22 mouse cellular contexts compared by ENCODE assay signal in the genomic region with DNA sequence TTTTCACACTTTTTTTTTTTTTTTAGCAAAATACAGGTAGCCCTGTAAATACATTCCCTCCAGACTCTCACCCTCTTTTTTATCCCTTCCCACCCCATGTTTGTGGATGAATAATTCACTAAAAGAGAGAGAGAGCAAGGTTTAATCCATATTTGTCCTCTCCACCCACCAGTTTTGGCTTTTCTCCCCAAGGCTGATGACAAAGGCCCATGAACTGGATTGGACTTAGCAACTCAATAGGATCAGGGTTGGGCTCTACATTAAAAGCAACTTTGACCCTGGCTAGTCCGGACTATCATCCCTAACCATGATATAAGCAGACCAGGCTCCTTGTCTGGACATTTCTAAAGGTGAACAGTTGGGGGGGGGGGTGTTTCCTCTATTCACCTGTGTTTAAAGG. TPM values are rescaled to one million over a fixed set of nuclear protein-coding genes. Genes with fewer than 3 reads are reported as not detected.
A peak's percentile ranks its signal among the peaks of the same experiment; 100 is the strongest.
DNase-seq lines count a peak whose midpoint lies in the region; ATAC-seq and TF ChIP-seq lines count a peak whose summit lies in the region.
"Had no signal": no experiment of that assay in that cellular context is flagged by ENCODE, and none has a peak within 500 bp of the region (broad histone marks: within the 10 kb centered on the region; RNA-seq: fewer than 3 reads in every experiment).

No protein-coding gene starts in this region.

- no peak for TF ChIP-seq RAD21 in CH12.LX (IDR thresholded peaks at IDR 0.05; ENCODE audit: low read depth, low read length)

- H3K27ac ChIP-seq in liver, embryonic 16.5 days (ENCODE audit: low read length): no peak overlapping the region
- H3K27ac ChIP-seq in liver, embryonic 11.5 days (ENCODE audit: low read depth, low read length): no peak overlapping the region
- H3K27ac ChIP-seq in CH12.LX (ENCODE audit: insufficient read depth, low read depth): no peak overlapping the region
- H3K27ac ChIP-seq: embryonic facial prominence, embryonic 10.5 days; embryonic facial prominence, embryonic 12.5 days; forebrain, embryonic 13.5 days; forebrain, embryonic 15.5 days had no signal

- no peaks in the 10 kb centered on the region for H3K27me3 ChIP-seq in liver, embryonic 16.5 days (ENCODE audit: control insufficient read depth, insufficient read depth, low read depth, low read length)
- H3K27me3 ChIP-seq in liver, embryonic 11.5 days (replicated peaks; ENCODE audit: control insufficient read depth, insufficient read depth, low read length): no peaks in the 10 kb centered on the region
- no peaks in the 10 kb centered on the region for H3K27me3 ChIP-seq in CH12.LX (replicated peaks)
- H3K27me3 ChIP-seq: embryonic facial prominence, embryonic 12.5 days; forebrain, embryonic 13.5 days; forebrain, embryonic 15.5 days; Patski had no signal

- TF ChIP-seq POLR2A in CH12.LX (IDR thresholded peaks at IDR 0.05; ENCODE audit: low read depth, low read length): no peak

- H3K79me2 ChIP-seq in CH12.LX (replicated peaks; ENCODE audit: control insufficient read depth, extremely low read depth, insufficient read depth, poor library complexity, severe bottlenecking): no peaks in the 10 kb centered on the region

- H3K4me2 ChIP-seq in liver, embryonic 16.5 days (ENCODE audit: low read depth, low read length): no peak overlapping the region
- H3K4me2 ChIP-seq in liver, embryonic 11.5 days: no peak overlapping the region
- H3K4me2 ChIP-seq in CH12.LX (ENCODE audit: insufficient read depth, low read depth, poor library complexity, severe bottlenecking): no peak overlapping the region
- H3K4me2 ChIP-seq: embryonic facial prominence, embryonic 12.5 days; forebrain, embryonic 13.5 days; forebrain, embryonic 15.5 days had no signal

- no peak overlapping the region for H3K4me3 ChIP-seq in liver, embryonic 16.5 days (ENCODE audit: low read depth, low read length)
- H3K4me3 ChIP-seq in liver, embryonic 11.5 days (ENCODE audit: low read depth, low read length): no peak overlapping the region
- H3K4me3 ChIP-seq in CH12.LX (replicated peaks in 1 of 3; ENCODE audit: low read depth in 2 of 3, low read length in 2 of 3, poor library complexity in 1 of 3): no peak overlapping the region
- H3K4me3 ChIP-seq: embryonic facial prominence, embryonic 10.5 days; embryonic facial prominence, embryonic 12.5 days; forebrain, embryonic 13.5 days; forebrain, embryonic 15.5 days had no signal

- no peaks in the 10 kb centered on the region for H3K9me3 ChIP-seq in liver, embryonic 16.5 days (replicated peaks; ENCODE audit: control insufficient read depth, low read length)
- no peaks in the 10 kb centered on the region for H3K9me3 ChIP-seq in liver, embryonic 11.5 days (ENCODE audit: control insufficient read depth, low read length)
- H3K9me3 ChIP-seq in CH12.LX (replicated peaks; ENCODE audit: low read length): no peaks in the 10 kb centered on the region
- H3K9me3 ChIP-seq: embryonic facial prominence, embryonic 12.5 days; forebrain, embryonic 13.5 days; forebrain, embryonic 15.5 days; G1E had no signal

- no peak overlapping the region for H3K9ac ChIP-seq in liver, embryonic 16.5 days (ENCODE audit: low read depth, low read length)
- no peak overlapping the region for H3K9ac ChIP-seq in liver, embryonic 11.5 days (ENCODE audit: low read depth, low read length)
- H3K9ac ChIP-seq in CH12.LX (ENCODE audit: insufficient read depth, low read depth): no peak overlapping the region
- H3K9ac ChIP-seq: embryonic facial prominence, embryonic 12.5 days; forebrain, embryonic 13.5 days; forebrain, embryonic 15.5 days; forebrain, postnatal 0 days had no signal

- no peaks in the 10 kb centered on the region for H3K4me1 ChIP-seq in liver, embryonic 16.5 days (ENCODE audit: control insufficient read depth, low read depth, low read length)
- H3K4me1 ChIP-seq in liver, embryonic 11.5 days (replicated peaks; ENCODE audit: control insufficient read depth, insufficient read depth, low read length): no peaks in the 10 kb centered on the region
- H3K4me1 ChIP-seq in CH12.LX (ENCODE audit: control insufficient read depth in 1 of 2, insufficient read depth in 2 of 2): peaks cover 6 to 23% of the 10 kb centered on the region in 2 experiments
- H3K4me1 ChIP-seq: embryonic facial prominence, embryonic 10.5 days; embryonic facial prominence, embryonic 12.5 days; forebrain, embryonic 13.5 days; forebrain, embryonic 15.5 days had no signal

- no peak for TF ChIP-seq CTCF in CH12.LX (conservative IDR thresholded peaks at IDR 0.05 in 1 of 2, IDR thresholded peaks at IDR 0.05 in 1 of 2; ENCODE audit: low read depth in 2 of 2, low read length in 2 of 2)

- in situ Hi-C loops in CH12.LX (cut with MboI; ENCODE audit: low pct_ligation_motif_present, low pct_unique_long_range_greater_than_20kb, low sequenced_read_pairs): no loop called here

- no peak for TF ChIP-seq EP300 in CH12.LX (IDR thresholded peaks at IDR 0.05; ENCODE audit: low read length)

- peak; percentile 59 for ATAC-seq in liver, embryonic 16.5 days (ENCODE audit: low read depth)
- ATAC-seq in liver, embryonic 11.5 days (replicated peaks; ENCODE audit: low FRiP score): no peak
- ATAC-seq: activated CD4-positive, CD25-positive, alpha-beta regulatory T cell, adult 4 months; forebrain, embryonic 13.5 days; forebrain, embryonic 15.5 days; forebrain, postnatal 0 days; Patski had no signal

- 72% methylated on average over 1 of the region's 1 CpGs for WGBS in liver, embryonic 16.5 days (ENCODE audit: insufficient replicate concordance)
- WGBS in liver, embryonic 11.5 days: 85% methylated on average over 1 of the region's 1 CpGs

- DNase-seq in adrenal gland, postnatal 10 days: peak; percentile 44
- no peak for DNase-seq in adrenal gland, postnatal 36 days
- peak; percentile 75 for DNase-seq in kidney, adult 9 months
- no peak for DNase-seq in kidney, postnatal 14 days
- no peak for DNase-seq in liver, embryonic 11.5 days (ENCODE audit: low spot score)
- no peak for DNase-seq in CH12.LX (ENCODE audit: extremely low read depth)
- no peak for DNase-seq in gastrocnemius, postnatal 36 days
- DNase-seq: adrenal gland, postnatal 25 days; cerebellum, adult 11-12 months; cerebellum, adult 2 months; cerebellum, adult 9-10 months; cerebellum, postnatal 10 days; cerebellum, postnatal 25 days; forebrain, postnatal 0 days had no signal

- dilution Hi-C loops in CH12.LX (cut with MboI; ENCODE audit: extremely low pct_ligation_motif_present, extremely low pct_unique_long_range_greater_than_20kb, low sequenced_read_pairs): no loop called here

- H3K36me3 ChIP-seq in liver, embryonic 16.5 days (ENCODE audit: control insufficient read depth, insufficient read depth): peaks cover 24% of the 10 kb centered on the region
- peaks cover 18% of the 10 kb centered on the region for H3K36me3 ChIP-seq in liver, embryonic 11.5 days (ENCODE audit: control insufficient read depth, insufficient read depth, low read length)
- peaks cover 64 to 98% of the 10 kb centered on the region in 2 experiments for H3K36me3 ChIP-seq in CH12.LX (replicated peaks in 1 of 2; ENCODE audit: control insufficient read depth in 1 of 2, insufficient read depth in 1 of 2, low read length in 1 of 2)

- intact Hi-C loops in gastrocnemius, postnatal 36 days (cut with DNase I): no loop called here

TF ChIP-seq in CH12.LX, 34 proteins besides CTCF, POLR2A, EP300 and RAD21:
- TF ChIP-seq ZMIZ1 (IDR thresholded peaks at IDR 0.05; ENCODE audit: low read depth, low read length) (peak; percentile 32; the same call in 1 of the 2 replicates), JUN (IDR thresholded peaks at IDR 0.05; ENCODE audit: insufficient read depth, low read depth, low read length) (no peak), ZNF384 (IDR thresholded peaks at IDR 0.05; ENCODE audit: low read depth, low read length) (no peak)

RNA-seq across cellular contexts. Expression of gene Irf5, which starts 14.5 kb away (rescaled TPM):
- 1 to 10 TPM; 3.8 to 4.8 TPM for total RNA-seq in adrenal gland, postnatal 10 days (2021)
- 1 to 10 TPM; 4.4 to 4.9 TPM for total RNA-seq in adrenal gland, postnatal 36 days (2021)
- polyA plus RNA-seq in liver, embryonic 16.5 days (2015; fragmentation: Nextera tagmentation; extraction: Ambion mirVana): 10.3 and 11.4 TPM in 2 replicates
- polyA plus RNA-seq in liver, embryonic 11.5 days (2014; fragmentation: Nextera tagmentation; extraction: Ambion mirVana): 8.2 and 9.4 TPM in 2 replicates
- total RNA-seq in CH12.LX (2012; rRNA removed) (134 and 152 TPM in 2 replicates), CH12.LX (2014; rRNA removed) (158 and 159 TPM in 2 replicates)
- polyA plus RNA-seq in CH12.LX (2012; ENCODE audit: insufficient read length, low read depth): 134 and 144 TPM in 2 replicates
- total RNA-seq in gastrocnemius, postnatal 36 days (2021): 1 to 10 TPM; 1.6 to 3.7 TPM

RNA-seq across cellular contexts. Expression of gene Kcp, which starts 33.2 kb away (rescaled TPM):
- 1 to 10 TPM; 7.0 to 7.1 TPM for total RNA-seq in adrenal gland, postnatal 10 days (2021)
- 1 to 10 TPM; 3.5 to 4.6 TPM for total RNA-seq in adrenal gland, postnatal 36 days (2021)
- 1.8 and 2.8 TPM in 2 replicates for polyA plus RNA-seq in liver, embryonic 16.5 days (2015; fragmentation: Nextera tagmentation; extraction: Ambion mirVana)
- 9.2 and 9.5 TPM in 2 replicates for polyA plus RNA-seq in liver, embryonic 11.5 days (2014; fragmentation: Nextera tagmentation; extraction: Ambion mirVana)
- total RNA-seq in CH12.LX (2012; rRNA removed) (0.59 and 0.64 TPM in 2 replicates), CH12.LX (2014; rRNA removed) (not detected in 2 replicates)
- 0.49 and 0.51 TPM in 2 replicates for polyA plus RNA-seq in CH12.LX (2012; ENCODE audit: insufficient read length, low read depth)
- total RNA-seq in gastrocnemius, postnatal 36 days (2021): 1 to 10 TPM; 5.4 to 5.9 TPM

Comparison
In these comparisons a context has a peak if more than half of its experiments do, and no peak if none do; other contexts are left out.
1. DNase-seq: peak in adrenal gland, postnatal 10 days (single experiment) and kidney, adult 9 months (single experiment); none in adrenal gland, postnatal 36 days (0 of 2), kidney, postnatal 14 days (single experiment), liver, embryonic 11.5 days (single experiment), CH12.LX (single experiment) and gastrocnemius, postnatal 36 days (0 of 2).
2. RNA of gene Irf5, which starts 14.5 kb away (total RNA-seq): 134 to 159 TPM in CH12.LX; 4.4 to 4.9 TPM in adrenal gland, postnatal 36 days, 3.8 to 4.8 TPM in adrenal gland, postnatal 10 days and 1.6 to 3.7 TPM in gastrocnemius, postnatal 36 days; every median in the first group is over 10 times any median in the second.